Mouse (Mus musculus) urinary bladder, postnatal 14 days (tissue): ENCODE results near the gene Fermt2.

ENCODE experiments used
- DNase-seq: peaks from one replicate; pipeline ENCODE4 v3.0.0; 2021; ENCODE audit warnings: low spot score

Gene Fermt2

DNA sequence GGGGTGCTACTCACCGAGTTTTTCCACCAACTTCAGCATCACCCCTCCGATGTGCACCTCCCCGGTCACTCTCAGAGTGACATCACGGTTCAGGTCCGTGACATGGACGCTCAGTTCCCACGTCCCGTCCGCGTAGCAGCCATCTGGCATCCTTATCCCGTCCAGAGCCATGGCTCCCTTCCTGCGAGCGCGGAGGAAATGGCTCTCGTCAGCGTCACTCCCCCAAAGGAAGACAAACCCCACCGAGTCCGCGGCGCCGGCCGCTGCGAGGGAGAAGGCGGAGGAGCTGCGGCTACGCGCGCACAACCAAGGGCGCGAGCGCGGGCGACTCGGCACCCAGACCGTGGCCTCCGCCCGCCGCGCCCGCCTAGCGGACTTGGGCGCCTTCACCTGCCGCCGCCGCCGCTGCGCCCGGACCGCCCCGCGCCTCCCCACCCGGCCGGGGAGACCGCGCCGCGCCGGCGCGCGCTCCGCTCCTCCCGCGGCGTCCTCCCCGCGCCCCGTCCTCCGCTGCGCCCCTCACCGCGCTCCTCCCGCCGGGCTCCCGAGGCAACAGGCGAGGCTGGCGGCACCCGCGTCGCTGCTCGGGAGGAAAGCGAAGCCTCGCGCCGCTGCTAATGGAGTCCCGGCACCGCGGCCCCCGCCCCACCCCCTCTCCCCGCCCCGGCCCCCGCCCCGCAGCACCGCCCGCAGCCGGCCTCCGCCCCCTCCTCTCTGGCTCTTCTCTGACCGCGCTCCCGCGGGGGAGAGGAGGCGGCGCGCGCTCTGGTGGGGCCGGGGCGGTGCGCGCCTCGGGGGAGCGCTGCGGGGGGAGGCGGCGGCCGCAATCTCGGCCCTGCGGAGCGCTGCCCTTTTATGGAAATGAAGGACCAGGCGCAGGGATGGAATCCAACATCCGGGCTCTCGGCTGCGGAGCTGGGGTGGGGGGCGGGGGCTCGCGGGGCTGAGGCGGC, at the start of gene Fermt2:
Gene Fermt2, minus strand, starts transcription at position 708 of the 953 bp plus-strand sequence.
- peak; percentile 86 for DNase-seq

DNA sequence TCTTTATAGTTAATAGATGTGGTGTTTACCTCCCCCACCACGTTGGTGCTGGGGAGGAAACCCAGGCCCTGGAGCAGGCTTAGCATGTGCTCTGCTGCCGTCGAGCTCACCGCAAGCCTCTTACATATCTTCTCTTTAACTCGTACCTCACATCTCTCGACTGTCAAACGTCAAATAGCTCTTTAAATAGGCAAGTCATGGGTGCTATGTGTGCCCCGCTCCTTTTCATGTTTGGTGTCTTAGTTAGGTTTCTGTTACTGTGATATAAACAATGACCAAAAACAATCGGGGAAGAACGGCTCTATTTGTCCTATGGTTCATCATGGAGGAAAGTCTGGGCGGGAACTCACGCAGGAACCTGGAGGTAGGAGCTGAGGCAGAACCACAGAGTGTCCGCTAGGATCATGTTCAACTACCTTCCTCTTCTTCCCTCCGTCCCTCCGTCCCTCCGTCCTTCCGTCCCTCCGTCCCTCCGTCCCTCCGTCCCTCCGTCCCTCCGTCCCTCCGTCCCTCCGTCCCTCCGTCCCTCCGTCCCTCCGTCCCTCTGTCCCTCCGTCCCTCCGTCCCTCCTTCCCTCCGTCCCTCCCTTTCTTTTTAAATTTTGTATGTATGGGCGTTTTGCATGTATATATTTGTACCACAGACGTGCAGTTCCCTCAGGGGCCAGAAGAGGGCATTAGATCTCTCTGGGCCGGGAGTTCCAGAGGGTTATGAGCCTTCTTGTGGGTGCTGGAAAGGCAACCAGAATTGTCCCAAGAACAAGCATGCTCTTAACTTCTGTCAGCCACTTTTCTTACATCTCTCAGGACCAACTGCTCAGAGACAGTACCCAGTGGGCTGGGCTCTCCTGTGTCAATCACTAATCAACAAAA, 36.4 kb upstream of the Fermt2 start:
- DNase-seq: peak; percentile 74

DNA sequence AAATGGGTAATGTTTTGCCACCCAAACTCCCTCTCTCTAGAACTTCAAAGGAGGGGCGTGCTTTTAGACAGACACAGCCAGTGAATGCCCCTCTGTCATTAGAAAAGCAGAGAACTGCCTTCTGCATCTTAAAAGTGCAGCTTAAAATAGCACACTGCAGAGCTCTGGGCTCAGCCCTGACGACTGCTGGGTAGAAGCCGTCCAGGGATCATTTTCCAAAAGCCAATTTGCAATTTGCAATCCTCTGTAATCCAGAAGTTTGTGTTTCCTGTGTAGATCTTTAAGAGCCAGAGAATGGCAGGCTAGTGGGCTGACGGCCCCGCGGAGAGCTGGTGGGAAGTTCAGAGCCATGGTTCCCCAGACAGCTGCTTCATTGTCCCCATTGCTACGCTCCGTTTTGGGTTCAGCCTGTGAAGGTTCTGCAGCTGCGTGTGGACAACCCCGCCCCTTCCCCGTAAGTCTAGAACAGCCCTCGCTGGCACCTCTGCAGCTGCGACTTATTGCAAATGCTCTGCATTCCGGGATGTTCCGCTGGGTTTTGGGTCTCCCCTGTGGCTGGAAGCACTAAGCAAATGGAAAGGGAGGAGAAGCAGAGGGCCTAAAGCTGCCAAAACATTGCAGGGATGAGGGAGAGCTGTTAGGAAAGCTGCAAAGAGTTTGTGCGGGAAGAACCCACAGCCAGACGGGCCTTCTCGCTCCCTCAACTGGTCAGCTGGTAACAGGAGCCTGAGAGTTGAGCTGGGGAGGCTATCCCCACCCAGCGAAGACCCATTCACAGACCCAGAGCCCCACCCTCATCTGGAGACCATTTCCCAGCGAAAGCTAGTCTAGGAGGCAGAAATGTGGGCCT, 35.5 kb upstream of the Fermt2 start:
- DNase-seq: peak; percentile 56

DNA sequence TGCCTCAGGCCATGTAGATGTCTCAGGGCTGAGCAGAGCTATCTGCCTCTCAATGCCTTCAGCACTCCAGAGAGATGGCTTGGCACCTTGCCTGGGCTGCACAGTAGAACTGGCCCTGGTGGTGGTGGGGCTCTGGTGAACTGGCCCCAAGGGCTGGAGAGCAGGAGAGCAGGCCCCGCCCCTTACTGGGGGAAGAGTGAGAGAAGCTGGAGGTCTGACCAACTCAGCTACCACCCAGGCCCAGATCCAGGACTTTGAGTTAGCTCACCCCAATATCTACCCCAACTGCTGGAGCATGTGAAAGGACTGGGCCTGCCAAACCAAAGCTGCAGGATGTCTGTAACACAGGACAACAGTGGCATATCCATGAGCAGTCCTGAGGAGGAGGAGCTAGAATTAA, 33.7 kb upstream of the Fermt2 start:
- peak; percentile 49 for DNase-seq

DNA sequence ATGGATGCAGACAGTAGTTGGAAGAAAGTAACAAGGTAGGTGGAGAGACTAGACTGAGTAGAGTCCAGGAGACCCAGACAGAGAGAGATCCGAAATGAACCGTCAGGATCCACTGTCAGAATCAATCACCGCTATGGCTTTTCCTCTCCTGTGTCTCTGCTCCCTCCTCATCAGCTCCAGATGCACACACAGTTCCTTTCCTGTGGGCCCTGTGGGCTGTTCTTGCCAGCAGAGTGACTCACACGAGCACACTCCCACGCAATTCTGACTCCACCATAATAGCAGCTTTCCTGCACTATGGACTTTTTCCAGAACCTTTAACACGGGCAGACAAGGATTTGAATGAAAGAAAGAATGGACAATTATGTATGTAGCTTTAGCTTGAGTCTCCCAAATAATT, 31.8 kb upstream of the Fermt2 start:
- peak; percentile 18 for DNase-seq

DNA sequence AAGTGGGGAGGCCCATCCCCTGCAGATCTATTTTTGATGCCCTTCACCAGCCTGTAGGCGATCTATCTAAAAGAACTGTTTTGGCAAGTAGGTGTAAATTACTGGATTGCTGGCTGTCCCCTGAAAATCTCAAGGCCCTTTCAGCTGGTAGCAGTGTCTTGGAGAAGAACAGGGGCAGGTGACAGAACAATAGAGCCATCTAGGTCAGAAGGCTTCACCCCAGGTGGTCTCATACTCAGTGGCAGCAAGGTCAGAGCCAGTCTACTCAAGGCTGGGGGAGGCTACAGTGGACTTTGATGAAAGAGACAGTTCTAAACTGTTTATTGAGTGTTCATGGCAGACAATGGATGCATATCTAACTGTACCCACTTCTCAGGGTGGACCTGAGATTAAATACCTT, 29.1 kb upstream of the Fermt2 start:
- no peak for DNase-seq

DNA sequence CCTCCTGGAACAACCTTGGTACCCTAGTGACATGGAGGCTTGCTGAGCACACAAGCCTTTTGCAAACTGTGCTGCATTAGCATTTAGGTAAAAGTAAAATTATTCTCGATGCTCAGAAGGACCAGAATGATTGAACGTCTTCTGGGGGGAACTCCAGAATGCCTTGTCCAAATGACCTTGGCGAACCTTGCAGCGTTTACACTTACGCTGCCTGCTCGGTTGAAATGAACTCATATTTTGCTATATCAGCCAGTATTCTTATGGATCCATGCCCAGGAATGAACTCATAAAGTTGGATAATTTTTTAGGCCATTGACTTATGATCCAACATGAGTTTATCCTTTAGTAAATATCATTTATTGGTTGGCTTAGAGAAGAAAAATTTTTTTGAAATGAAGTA, 24.4 kb upstream of the Fermt2 start:
- no peak for DNase-seq

DNA sequence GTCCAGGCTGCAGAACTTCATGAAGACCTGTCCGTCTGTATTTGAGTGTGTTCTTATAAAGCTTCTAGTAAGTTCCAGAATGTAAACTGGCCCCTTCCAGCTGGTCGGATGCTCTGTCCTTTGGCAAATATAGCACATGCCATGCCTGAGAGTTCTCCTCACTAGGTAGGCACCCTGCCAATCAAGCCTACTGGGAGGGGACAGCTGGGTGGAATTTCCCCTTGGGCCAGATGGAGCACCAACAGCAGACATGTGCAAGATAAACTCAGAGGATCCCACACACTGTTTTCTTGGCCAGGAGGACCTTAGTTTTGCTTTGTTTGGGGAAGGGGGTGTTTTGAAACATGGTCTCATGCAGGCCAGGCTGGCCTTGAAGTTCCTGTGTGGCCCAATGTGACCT, 23.9 kb upstream of the Fermt2 start:
- DNase-seq: peak; percentile 30

DNA sequence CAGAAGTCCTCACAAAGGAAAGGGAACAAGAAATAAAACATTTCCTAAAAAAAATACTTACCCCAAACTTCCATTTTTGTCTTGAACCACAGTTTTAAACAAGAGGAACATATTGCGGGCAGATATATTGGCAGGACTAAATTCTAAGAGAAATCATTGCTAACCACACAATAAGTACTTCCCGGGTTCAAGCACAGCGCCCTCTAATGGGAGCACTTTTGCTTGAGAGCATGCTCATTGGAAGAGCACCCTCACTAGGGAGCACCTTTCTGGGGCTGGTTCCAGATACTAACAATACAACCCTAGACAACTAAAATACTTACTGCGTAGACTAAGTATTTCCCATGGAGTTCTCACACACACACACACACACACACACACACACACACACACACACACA, 22.5 kb upstream of the Fermt2 start:
- no peak for DNase-seq

DNA sequence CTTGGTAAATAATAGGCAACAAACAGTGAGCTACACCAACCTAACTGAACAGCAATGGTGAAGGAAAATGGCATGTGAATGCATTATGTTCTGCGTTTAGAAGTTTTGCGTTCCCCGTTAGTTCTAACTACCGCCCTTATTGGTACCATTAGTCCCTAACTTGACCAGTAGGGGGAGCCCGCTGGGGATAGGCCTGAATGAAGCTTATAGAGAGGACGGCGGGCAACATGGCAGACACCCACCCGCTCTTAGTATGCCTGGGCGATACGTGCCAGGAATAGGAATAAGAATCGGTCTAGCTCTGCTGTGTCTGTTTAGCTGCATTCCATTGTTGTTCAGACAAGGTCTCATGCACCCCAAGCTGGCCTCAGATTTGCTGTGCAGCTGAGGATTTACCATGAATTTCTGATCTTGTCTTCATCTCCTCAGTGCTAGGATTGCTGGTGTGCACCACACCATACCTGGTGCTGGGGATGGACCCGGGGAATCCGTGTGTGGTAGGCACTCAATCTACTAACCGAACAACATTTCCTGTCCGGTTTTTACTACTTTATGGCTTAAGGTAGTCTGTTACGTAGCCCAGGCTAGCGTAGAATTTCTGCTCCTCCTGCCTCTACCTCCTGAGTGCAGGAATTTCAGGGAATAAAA, 21.3 kb upstream of the Fermt2 start:
- DNase-seq: peak; percentile 16

DNA sequence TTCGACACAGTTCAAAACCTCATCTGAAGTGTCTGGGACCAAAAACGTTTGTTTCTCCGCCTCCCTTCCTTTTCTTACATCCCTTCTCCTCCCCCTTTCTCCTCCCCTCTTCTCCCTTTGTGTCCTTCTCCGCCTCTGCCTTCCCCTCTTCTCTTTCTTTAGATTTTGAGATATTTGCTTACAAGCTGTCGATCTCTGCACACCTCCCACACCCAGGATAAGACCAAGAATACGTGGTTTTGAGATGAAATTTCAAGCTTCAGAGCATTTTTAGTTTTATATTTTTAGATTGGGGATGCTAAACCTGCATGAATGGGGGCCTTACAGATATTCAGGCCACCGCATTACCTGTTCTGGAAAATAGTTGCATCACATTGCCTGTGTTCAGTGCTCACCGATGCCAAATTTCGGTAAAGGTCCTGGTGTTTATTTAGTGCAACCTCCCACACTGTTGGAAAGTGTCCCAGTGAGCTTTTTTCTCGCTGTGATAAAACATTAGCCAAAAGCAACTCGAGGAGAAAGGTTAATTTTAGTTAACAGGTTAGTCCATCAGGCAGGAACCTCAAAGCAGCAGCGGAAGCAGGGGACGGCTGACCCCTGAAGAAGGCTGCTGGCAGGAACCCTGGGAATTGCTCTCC, 20.2 kb upstream of the Fermt2 start:
- DNase-seq: no peak

DNA sequence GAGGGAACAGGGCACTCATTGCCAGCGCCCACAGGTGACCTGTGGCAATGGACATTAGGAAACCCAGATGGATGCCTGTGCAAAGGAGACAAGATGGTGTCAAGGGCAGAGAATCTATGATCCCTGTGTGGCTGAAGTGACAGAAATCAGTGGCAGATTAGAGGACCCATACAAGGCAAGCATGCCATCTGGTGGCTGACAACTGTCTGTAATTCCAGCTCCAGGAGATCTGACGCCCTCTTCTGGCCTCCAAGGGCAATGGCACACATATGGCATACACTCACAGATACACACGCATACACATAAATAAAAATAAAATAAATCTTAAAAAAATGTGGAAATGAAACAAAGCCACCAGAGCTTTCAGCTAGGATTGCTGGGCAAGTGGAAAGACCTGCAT, 18.2 kb upstream of the Fermt2 start:
- DNase-seq: no peak

DNA sequence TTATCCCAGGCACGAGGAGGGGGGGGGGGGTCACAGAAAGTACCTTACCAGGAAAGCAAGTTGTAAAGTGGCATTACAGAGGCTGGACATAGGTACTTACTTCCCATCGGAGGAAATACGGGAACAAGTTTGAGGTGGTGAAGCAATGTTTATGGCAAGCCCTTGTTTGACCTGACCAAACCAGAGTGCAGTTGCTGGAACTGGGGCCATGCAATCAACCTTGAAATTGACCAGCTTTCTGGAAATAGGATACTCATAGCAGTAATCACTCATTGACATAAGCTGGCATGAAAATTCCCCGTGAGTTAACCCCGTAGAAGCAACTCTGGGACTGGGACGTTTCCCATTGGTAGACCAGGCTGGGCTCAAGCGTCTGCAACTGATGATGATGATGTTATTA, 15.0 kb upstream of the Fermt2 start:
- DNase-seq: no peak

DNA sequence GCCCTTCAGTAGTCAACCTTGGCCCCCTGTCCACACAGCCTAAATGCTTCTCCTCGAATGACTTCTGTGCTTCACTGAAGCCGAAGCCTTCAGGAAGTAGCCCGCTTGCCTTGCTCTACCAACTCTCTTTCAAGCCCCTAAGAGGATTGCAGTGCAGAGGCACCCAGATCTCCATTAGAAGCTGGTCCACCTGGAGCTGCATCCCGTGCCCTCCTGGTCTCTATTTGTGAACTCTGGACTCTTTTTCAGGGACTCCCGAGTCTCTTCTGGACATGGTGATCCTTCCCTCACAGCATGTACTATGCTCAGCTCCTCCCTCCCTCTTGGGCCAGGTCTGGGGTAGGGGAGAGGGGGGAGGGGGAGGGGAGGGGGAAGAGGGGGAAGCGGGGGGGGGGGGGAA, 14.1 kb upstream of the Fermt2 start:
- DNase-seq: no peak

DNA sequence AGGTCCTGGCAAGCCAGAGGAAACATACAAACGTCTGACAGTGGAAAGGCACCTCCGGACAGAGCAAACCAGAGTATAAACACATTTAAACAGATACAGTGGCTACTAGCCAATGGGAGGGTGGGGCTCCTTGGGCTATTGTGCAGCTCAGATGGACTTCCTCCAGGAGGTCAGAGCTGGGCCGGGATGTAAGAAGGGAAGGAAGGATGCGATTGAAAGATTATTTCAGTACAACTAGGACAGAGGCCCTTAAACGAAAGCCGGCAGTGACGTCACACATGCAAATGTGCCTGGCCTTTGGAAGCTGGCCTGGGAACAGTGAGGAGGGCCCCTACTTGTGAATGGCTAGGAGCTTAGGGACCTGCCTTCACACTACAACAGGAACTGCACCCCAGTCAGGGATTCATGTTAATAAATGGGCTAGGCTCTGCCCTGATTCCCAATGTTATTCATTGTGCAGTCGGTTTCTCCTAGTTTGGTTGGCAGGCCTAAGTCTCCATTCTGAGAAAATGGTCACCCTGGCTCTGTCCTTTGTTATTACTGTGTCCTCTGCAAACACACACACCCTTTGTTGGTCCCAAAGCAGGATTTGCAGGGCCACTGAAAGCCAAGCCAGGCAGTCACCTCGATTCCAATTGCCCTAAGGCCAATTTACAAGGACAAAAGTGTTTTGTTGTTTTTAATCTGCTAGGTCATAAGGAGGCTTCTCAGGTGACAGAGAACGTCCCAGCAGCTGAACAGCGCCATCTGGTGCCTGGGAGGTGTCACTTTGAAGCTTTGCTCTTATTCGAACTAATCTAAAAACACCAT, 9.9 kb upstream of the Fermt2 start:
- peak; percentile 75 for DNase-seq

DNA sequence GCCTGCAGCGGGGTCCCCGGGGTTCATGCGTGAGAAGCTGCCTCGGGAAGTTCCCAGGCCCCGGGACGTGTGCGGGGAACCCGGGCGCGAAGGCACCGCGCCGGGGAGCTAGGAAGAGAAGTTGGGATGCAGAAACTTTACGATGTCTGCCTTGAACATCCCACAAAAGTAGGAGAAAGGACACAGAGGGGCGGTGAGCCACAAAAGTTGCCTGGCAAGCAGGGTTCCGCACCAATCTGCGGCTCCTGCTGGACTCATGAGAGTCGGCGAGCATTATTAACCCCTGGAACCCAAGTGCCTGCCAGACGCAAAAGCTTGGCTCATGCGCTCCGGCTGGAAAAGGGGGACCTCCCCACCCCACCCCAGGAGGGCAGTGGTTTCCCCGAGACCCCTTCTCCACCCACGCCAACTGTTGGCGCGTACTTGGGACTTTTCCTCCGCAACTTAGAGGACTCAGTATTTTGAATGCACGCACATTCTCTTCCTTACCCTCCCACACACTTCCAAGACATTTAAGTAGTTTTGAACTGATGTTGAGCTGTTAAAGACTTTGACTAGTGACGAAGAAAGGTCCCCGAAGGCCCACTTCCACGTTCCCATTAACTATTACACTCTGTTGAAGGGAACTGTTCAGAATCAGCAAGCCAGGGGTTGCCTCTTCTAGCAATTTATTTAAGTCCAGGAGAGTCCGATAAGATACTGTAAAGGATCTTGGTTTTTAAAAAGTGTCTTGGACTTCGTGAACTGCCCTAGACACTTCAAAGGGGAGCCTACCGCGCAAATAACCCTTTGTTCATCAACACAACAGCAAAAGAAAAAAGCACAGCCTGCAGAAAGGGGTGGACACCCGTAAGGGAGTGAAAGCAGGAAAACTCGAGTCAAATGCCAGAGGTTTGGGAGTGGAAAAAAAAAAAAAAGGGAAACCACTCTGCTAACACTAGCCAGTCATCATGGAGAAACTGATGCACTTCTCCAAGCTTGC, 737 bp upstream of the Fermt2 start:
- peak; percentile 49 for DNase-seq

DNA sequence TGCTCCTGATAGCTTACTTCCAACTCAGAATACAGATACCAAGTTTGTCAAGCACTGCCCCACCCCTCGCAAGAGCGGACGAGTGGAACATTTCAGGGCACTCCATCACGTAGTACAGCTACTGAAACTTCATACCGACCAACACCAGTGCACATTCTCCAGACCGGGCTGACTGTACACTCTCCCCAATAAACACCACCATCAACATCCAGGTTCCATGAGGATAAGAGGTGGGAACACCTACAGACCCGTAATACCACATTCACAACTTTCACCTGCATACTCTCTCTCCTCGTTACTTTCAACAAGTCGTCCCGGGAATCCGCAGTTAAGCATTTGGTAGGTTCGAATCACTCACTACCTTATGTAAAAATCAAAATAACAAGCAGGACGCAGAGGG, 1.1 kb downstream of the Fermt2 start:
- peak; percentile 14 for DNase-seq

DNA sequence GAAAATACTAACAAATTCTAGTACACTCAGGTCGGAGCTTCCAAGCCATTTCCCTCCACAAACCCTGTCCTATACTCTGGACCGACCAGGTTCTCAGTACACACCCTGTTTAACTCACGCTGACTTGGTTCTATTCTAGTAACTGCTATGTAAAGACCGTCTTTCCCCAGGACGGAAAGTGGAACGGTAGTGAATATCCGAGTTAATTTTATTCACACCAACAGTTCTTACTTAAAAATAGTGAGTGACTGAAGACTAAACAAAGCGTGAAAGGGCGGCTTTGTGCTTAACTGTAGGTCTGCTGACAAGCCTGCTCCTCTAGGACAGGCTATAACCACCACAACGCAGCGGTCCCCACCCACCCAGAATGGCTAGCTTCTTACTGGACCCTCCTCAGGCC, 14.1 kb downstream of the Fermt2 start:
- no peak for DNase-seq

DNA sequence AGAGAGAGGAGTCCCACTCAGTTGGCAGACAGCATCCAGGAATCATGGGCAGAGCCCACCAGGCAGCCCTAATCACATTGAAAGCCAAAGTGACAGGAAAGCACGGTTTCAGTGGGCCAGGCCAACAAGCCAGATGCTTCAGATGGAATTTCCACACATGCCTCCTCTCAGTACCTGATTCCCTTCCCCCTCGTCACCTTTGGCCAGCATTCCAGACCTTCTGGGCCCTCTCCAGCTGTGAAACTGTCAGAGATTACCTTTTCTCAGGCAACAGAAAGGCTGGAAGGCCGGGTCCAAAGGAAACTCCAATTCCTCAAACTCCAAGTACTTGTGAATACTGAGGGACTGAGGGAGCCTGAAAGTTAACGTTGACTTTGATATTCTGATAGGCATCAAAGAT, 19.1 kb downstream of the Fermt2 start:
- no peak for DNase-seq
